Mouse (Mus musculus): ENCODE results near the gene Fam172a.

DNA sequence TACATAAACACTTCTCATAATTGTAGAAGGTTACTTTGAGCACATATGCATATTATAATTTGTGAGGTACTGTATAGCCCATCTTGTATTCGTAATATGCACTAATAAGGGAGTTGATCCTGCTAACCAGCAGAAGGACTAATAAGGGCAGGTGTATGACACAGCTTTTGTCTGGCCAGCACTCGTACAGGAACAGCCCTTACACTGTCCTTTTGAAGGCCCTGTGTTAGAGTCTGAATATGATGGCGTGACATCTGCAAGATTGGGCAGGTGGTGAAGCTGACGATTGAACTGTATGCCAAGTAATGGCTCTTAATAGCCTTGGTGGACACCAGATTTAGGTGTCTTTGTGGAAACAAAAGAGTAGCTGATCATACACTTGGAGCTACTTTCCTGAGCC lies 176.3 kb downstream of the Fam172a start:
- TF ChIP-seq CTCF (IDR thresholded peaks at IDR 0.05; ENCODE audit: extremely low read depth, insufficient read length, insufficient replicate concordance, low read depth, low read length), result no peak
- TF ChIP-seq POLR2A (IDR thresholded peaks at IDR 0.05; ENCODE audit: low read depth, low read length), result no peak

Measured in small intestine, adult 2 months (tissue).